Mouse (Mus musculus) left cerebral cortex, postnatal 25 days (tissue): ENCODE data around the gene Omp. TPM values are rescaled to one million over a fixed set of nuclear protein-coding genes. Genes with fewer than 3 reads are reported as not detected.

Experiments used
- DNase-seq, 2 experiments: peaks; one replicate each; pipeline ENCODE4 v3.0.0; 2022; ENCODE audit warnings: low spot score in 2 of 2, mixed read lengths in 1 of 2
- intact Hi-C: fragments of 180-260 bp; cut with DNase I; formaldehyde crosslinking; loops from one replicate; pipeline ENCODE4 v1.15.1; 2025
- total RNA-seq, 2 experiments: library from RNA; stranded (reverse); gene quantifications; 2 replicates each; pipeline ENCODE4 v1.2.3; 2021

Omp gene
- total RNA-seq, 2 experiments from 2014 or later: 0.64 to 0.87 TPM

DNA sequence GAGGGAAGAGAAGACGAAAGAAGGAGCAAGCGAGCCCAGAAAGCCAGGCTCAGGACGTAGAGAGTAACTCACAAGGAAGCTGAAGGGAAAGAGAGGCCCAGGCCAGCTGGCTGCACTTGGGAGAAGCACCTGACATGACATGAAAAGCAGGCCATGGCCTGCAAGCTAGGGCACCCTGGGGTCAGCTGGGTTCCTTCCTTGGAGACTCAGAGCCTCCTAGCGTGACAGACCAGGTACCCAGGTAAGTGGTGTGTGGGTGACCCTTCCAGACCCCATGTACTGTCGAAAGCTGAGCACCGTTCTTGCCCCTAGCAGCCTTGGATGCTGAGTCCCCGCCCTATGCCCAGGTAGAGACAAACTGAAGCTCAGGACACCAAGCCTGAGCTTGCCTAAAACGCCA, 27.4 kb upstream of the Omp start:
- no peak for DNase-seq
- intact Hi-C loops: no loop called here

- intact Hi-C loops: no loop called here
- peak in 1 of 2 experiments; percentile 70 for DNase-seq
These were observed 26.1 kb upstream of the Omp start for GRCm38 (mm10) chr7:98171141-98172073.

DNA sequence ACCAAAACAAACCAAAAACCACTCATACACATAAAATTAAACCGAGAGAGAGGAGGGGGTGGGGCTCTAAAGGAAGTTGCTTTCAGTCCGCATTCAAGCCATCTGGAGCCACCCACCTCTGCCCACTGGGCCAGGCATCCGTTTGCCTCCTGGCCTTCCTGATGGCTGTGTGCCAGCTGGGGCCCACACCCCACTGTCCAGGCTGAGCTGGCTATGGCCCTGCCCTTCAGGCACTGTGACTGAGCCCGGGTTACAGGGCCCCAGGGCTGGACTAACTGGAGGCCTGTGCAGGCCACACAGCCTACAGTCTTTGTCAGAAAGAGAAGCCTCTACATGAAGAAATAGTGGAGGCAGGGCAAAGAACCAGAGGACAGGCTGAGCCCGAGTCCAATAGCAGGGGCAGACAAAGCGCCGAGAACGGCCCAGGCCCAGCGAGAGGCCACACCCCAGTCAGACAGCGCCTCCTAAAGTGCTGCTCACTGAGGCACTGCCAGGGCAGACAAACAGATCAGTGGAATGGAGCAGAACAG, 19.8 kb upstream of the Omp start:
- intact Hi-C loops: no loop called here
- no peak for DNase-seq

DNA sequence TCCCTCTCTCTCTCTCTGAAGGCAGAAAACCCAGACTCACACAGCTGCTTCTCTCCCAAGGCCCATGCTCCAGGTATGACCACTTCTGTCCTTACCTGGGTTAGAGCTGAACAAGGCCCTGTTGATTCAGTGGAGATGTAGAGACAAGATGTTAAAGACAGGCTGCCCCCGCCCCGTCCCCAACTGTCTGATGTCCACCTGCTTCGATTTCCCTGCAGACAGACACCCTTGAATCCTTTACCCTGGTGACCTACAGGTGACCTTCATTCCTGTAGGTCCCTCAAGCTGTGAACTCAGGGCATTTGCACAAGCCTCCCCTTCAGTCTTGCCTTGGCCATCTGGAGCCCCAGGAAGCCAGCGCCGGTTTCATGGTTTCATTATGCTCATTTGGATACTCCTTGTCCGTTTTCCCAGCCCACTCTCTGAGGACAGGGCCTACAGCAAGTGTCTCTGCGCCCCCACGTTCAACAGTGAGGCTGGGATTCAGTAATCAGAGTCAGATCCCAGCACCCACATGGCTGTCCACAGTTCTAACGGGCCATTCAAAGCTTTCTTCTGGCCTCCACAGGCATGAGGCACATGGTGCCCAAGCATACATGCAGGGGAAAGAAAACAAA, 19.2 kb upstream of the Omp start:
- intact Hi-C loops: no loop called here
- no peak for DNase-seq

GRCm38 (mm10) chr7:98163700-98164099, 18.4 kb upstream of the Omp start:
- intact Hi-C loops: no loop called here
- no peak for DNase-seq

DNA sequence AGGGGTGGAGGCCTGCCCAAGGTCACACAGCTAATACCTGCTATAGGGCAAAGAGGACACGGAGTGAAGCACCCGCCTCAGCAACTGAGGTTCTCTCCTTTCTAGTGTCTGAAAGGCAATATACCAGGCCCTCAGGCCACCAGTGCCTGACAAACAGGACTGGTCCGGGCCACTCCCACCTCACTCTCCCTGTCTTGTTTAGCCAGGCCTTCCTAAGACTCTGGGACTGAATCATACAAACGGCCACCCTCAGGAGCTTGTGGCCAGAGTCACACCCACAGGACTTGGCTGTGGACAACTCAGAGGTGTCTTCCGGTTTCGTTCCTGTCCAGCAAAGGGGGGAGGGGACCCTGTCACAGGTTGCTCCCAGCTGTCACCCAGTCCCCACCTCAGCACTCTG, 16.9 kb upstream of the Omp start:
- intact Hi-C loops: no loop called here
- no peak for DNase-seq

DNA sequence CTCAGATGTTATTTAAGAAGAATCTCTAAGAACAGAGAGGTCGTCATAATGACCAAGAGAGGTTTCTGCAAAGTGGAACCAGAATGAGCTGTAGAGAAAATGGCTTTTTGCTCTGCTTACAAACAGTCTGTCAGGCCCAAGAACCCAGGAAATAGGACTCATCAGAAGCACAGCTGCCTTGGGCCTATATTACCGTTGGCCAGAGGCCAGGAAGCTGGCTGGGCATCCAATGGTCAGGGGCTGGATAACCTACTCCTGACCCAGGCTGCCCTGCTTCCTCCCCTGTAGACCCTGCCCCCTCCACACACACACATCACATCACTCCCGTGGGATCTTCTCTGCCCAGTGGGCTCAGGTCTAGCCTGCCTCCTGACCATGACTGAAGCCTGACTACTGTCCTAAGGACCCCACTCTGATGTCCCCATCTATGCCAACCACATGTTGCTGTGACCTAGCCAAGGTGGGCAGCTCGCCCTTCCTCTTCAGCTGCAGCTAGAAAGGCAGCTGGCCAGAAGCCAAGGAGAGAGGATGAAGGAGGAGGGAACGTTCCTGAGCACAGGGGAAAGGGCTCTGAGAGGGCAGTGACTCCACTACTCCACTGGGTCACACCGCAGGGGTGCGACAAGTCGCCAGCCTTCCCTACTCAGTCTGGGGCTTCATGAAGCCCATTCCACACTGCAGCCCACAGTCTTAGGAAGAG, 14.9 kb upstream of the Omp start:
- intact Hi-C loops: no loop called here
- DNase-seq: no peak

- intact Hi-C loops: loop anchor here (5.0 kb wide), 1 partner anchor 289 kb away; no protein-coding TSS in a partner anchor
- no peak for DNase-seq
These were observed 13.2 kb upstream of the Omp start for GRCm38 (mm10) chr7:98158481-98158880.

- intact Hi-C loops: loop anchor here (5.0 kb wide), 1 partner anchor 290 kb away; no protein-coding TSS in a partner anchor
- peak in 1 of 2 experiments; percentile 60 for DNase-seq
These were observed 12.5 kb upstream of the Omp start for GRCm38 (mm10) chr7:98157636-98158332.

DNA sequence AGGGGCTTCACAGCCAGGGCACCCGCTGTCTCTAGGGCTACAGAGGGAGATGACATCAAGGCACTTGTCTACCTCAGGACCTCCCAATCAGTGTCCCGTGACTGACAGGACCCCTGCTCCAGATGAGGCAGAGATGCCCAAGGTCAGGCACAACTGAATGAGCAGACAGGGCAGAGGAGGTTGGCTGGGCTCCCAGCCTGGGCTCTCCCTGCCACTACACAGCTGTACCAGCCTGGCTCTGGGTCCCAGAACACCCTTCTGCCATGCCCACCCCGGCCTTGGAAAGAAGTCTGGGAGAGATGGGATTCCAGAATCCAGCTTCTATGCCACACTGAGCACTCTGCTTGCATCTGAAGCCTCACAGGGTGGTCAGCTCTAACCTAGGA, 11.0 kb upstream of the Omp start:
- no peak for DNase-seq
- intact Hi-C loops: loop anchor here (5.0 kb wide), 1 partner anchor 291 kb away; no protein-coding TSS in a partner anchor

- intact Hi-C loops: loop anchor here (2.0 to 5.0 kb wide), 3 partner anchors 37 to 292 kb away; no protein-coding TSS in a partner anchor
- DNase-seq: peak; percentile 63 to 75
These were observed 10.4 kb upstream of the Omp start for GRCm38 (mm10) chr7:98155546-98156279.

DNA sequence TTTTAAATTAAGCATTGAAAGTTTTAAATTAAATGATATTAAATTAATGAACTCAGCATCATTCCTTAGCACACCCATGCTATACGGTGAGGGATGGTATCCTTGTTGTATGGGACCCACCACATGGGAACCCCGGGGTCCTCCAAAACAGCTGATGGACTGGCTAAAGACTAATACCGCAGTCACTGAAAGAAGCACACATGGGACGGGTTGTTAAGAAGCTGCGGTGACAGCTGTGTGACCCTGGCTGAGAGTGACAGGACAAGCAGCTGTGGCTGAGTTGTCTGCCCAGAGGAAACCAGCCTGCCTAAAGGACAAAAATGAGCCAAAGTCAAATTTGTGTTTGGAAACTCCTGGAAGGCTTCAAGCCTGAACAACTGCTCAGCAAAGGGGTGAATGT, 8.6 kb upstream of the Omp start:
- intact Hi-C loops: loop anchor here (2.0 kb wide), 2 partner anchors 39 to 187 kb away; no protein-coding TSS in a partner anchor
- DNase-seq: no peak

DNA sequence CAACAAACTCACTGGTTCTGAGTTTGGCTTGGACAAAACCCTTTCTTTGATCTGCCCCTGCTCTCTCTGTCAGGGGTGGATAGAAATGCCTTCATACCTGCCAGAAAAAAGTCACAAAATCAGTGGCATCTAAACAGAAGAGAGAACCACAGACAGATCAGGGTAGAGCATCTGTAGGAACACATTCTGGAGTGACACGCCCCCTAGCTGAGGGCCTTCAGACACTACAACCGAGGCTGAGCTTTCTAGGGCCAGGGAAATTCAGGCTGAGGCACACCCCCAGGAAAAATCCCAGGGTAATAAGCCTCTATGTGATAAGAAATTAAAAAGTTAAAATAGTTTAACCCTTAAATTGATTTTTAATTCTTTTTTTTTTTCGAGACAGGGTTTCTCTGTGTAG, 8.0 kb upstream of the Omp start:
- no peak for DNase-seq
- intact Hi-C loops: no loop called here

DNA sequence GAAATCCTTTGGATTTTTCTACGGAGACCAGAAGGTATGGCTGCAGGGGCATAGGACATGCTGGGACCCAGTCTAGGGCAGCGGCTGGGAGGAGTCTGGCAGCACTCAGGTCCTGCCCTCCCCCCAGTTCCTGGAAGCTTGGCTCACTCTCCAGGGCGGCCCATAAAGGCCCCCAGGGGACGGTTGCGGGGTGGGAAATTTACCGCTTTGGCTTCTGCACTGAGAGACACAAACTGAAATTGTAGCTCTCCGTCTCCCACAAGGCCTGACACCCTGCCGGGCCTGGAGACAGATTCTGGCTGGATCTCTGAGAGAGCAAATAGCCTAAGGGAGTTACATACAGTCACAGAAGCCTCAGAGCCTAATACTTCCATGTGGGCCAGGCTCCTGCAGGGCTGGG, 7.1 kb upstream of the Omp start:
- intact Hi-C loops: no loop called here

GRCm38 (mm10) chr7:98150525-98150924, 5.2 kb upstream of the Omp start:
- DNase-seq: no peak
- intact Hi-C loops: no loop called here

More for the DNA sequence above, 7.1 kb upstream of the Omp start:
- no peak for DNase-seq

DNA sequence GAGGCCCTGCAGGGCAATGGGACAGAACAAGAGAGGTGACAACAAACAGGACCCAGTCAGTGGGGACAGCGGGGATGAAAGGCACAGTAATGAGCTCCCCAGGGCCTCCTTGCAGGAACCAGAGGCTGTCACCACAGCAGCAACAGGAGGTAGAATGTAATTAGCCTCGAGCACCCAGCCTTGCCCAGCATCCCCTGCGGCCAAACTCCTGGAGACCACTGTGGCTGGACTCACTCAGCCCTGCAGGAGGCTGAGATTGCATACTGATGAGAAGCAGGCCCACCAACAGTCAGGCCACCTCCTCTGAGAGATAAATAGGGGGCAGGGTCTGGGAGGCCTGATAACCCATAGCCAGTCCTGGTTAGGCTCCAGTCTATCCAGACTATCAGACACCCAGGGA, 4.5 kb upstream of the Omp start:
- intact Hi-C loops: no loop called here
- no peak for DNase-seq

GRCm38 (mm10) chr7:98148721-98149407, 3.6 kb upstream of the Omp start:
- DNase-seq: no peak
- intact Hi-C loops: no loop called here

- intact Hi-C loops: no loop called here
- DNase-seq: no peak
These were observed 2.5 kb upstream of the Omp start for GRCm38 (mm10) chr7:98147766-98148165.
